Mouse (Mus musculus) heart, adult 2 months (tissue): ENCODE measurements at regions not wholly inside any gene's neighbourhood (a gene's known extent, or its start where the extent isn't known, plus 50 kb on each side); places are given as distances from the start of the nearest gene placed in this dataset.
A peak's percentile ranks its signal among the peaks of the same experiment; 100 is the strongest.

Experiments
- DNase-seq, 2 experiments: peaks; one replicate each; pipeline ENCODE4 v3.0.0; 2021
- H3K27ac ChIP-seq: fragments of 200-600 bp; 2 replicates; pipeline ENCODE4 v1.8.1; 2022
- H3K27me3 ChIP-seq: fragments of 200-500 bp; 2 replicates; pipeline ENCODE4 v1.6.1; 2012; ENCODE audit warnings: mild to moderate bottlenecking, low read length, inconsistent platforms, mixed read lengths; ENCODE audit not compliant: control insufficient read depth, insufficient read depth
- H3K36me3 ChIP-seq: fragments of 200-500 bp; 2 replicates; pipeline ENCODE4 v1.6.1; 2012; ENCODE audit warnings: low read length, inconsistent platforms; ENCODE audit not compliant: control insufficient read depth, insufficient read depth
- H3K4me1 ChIP-seq: fragments of 200-500 bp; 2 replicates; pipeline ENCODE4 v1.6.1; 2011; ENCODE audit warnings: low read length; ENCODE audit not compliant: control insufficient read depth, insufficient read depth
- H3K4me3 ChIP-seq: fragments of 200-600 bp; 2 replicates; pipeline ENCODE4 v1.8.1; 2022
- H3K79me2 ChIP-seq: fragments of 200-500 bp; replicated peaks from 2 replicates; pipeline ENCODE4 v1.6.1; 2012; ENCODE audit warnings: mild to moderate bottlenecking, inconsistent platforms, low read length, moderate library complexity, mixed read lengths; ENCODE audit not compliant: control insufficient read depth, insufficient read depth
- H3K9ac ChIP-seq: fragments of 200-500 bp; 2 replicates; pipeline ENCODE4 v1.6.1; 2012; ENCODE audit warnings: low read depth, mild to moderate bottlenecking, control low read depth, inconsistent platforms, low read length, mixed read lengths
- CTCF ChIP-seq: fragments of 200-600 bp; IDR thresholded peaks from 2 replicates; pipeline ENCODE4 v1.8.1; 2022; ENCODE audit warnings: antibody characterized with exemption, mild to moderate bottlenecking, moderate library complexity
- EP300 ChIP-seq: fragments of 200-500 bp; IDR thresholded peaks from 2 replicates; pipeline ENCODE4 v1.6.1; 2011; ENCODE audit warnings: low read depth, low read length, control low read depth; ENCODE audit not compliant: insufficient read depth
- POLR2A ChIP-seq: fragments of 200-500 bp; IDR thresholded peaks from 2 replicates; pipeline ENCODE4 v1.6.1; 2011; ENCODE audit warnings: mild to moderate bottlenecking, low read depth, low read length, control low read depth; ENCODE audit not compliant: insufficient read depth
- WGBS: fragments of 180-500 bp; shearing (Covaris S2); methylation state at CpG from one replicate; pipeline ENCODE4 v1.1.7; 2018; 5-methylcytosine and 5-hydroxymethylcytosine counted together
- intact Hi-C: fragments of 180-260 bp; cut with DNase I; formaldehyde crosslinking; loops from one replicate; pipeline ENCODE4 v1.15.1; 2025

DNA sequence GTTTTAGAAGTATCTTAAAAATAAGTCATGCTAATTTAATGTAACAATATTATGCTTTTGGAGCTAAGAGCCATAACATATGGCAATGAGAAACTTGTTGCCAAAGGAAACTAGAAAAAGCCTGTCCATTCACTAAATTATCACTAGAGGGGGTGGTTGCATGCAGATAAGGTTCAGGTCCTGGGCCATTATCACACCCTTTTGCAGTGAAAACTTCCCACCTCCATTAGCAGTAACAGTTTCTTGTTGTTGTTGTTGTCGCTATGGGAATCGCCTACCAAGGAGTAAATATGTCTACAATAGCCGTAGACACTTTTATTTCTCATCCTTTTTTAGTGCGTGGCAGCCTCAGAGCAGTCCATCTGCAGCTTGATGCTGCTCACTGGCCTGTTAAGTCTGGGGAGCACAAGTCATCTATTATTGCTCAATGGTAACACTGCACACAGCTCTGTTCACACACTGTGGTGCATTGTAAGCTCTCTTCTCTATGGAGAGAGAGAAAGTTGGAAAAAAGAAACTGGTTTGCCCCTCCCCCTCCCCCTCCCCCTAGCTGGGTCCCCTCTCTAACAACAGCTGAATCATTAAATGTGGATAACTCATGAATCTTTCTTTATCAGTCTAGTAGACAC, 1133.0 kb downstream of the Slc22a22 start:
- H3K79me2 ChIP-seq: no peaks in the 10 kb centered on the region
- 59% methylated on average over 4 of the region's 4 CpGs for WGBS
- no peak overlapping the region for H3K27ac ChIP-seq
- no peak for DNase-seq
- no peaks in the 10 kb centered on the region for H3K36me3 ChIP-seq
- TF ChIP-seq EP300 (no peak), CTCF (peak; percentile 41), POLR2A (no peak)
- no peak overlapping the region for H3K4me3 ChIP-seq
- no peaks in the 10 kb centered on the region for H3K27me3 ChIP-seq
- intact Hi-C loops: loop anchor here (5.0 kb wide), 1 partner anchor 398 kb away; no protein-coding TSS in a partner anchor
- H3K4me1 ChIP-seq: no peaks in the 10 kb centered on the region
- no peak overlapping the region for H3K9ac ChIP-seq

DNA sequence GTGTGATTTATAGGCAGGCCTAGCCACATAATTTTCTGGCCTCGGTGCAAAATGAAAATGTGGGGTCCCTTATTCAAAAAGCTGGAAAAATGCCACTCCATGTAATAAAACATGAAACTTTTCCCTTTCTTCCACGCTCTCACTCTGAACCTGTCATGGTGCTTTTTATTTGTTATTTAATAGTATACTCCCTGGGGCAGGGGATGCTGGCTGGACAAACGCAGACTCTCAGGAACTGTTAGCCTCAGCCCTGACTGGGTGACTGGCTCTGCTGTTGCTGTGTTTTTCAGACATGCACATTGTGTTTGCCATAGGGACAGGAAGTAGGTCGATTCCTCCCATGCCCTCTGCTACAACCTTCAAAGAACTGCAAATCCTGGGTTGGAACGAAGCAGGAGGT, 1139.5 kb downstream of the Slc22a22 start:
- H3K36me3 ChIP-seq: no peaks in the 10 kb centered on the region
- WGBS: 44% methylated on average over 5 of the region's 5 CpGs
- no peak overlapping the region for H3K9ac ChIP-seq
- no peak overlapping the region for H3K4me3 ChIP-seq
- H3K27ac ChIP-seq: no peak overlapping the region
- no peak for DNase-seq
- no peaks in the 10 kb centered on the region for H3K79me2 ChIP-seq
- H3K4me1 ChIP-seq: no peaks in the 10 kb centered on the region
- TF ChIP-seq POLR2A (no peak), EP300 (no peak), CTCF (no peak)
- no peaks in the 10 kb centered on the region for H3K27me3 ChIP-seq
- intact Hi-C loops: loop anchor here (2.0 to 5.0 kb wide), 2 partner anchors 519 to 1171 kb away; no protein-coding TSS in a partner anchor

DNA sequence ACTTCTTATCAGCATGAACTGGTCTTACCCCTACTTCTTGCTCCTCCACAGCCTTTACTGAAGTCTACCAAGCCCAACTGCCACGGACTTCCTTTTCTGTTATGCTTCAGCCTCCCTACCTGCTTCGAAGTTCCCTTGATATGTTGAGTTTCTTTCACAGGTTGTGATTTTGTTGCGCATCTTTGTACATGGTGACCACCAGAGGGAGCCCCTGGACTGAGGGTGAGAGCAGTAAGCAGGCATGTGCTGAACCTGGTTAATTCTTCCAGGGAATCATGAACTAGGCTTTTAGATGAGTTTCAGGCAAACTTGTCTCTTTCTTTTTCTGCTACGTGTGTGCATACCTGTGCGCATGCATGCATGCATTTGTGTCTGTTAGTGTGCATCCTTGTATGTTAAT, 1141.0 kb downstream of the Slc22a22 start:
- 42% methylated on average over 5 of the region's 5 CpGs for WGBS
- H3K4me1 ChIP-seq: no peaks in the 10 kb centered on the region
- H3K36me3 ChIP-seq: no peaks in the 10 kb centered on the region
- intact Hi-C loops: loop anchor here (2.0 to 5.0 kb wide), 2 partner anchors 521 to 1172 kb away; no protein-coding TSS in a partner anchor
- no peaks in the 10 kb centered on the region for H3K27me3 ChIP-seq
- no peak overlapping the region for H3K4me3 ChIP-seq
- TF ChIP-seq POLR2A (no peak), CTCF (peak; percentile 78), EP300 (no peak)
- DNase-seq: peak; percentile 32 to 52
- no peak overlapping the region for H3K9ac ChIP-seq
- H3K79me2 ChIP-seq: no peaks in the 10 kb centered on the region
- no peak overlapping the region for H3K27ac ChIP-seq

- TF ChIP-seq POLR2A (no peak), EP300 (no peak), CTCF (no peak)
- no peaks in the 10 kb centered on the region for H3K27me3 ChIP-seq
- intact Hi-C loops: loop anchor here (5.0 kb wide), 1 partner anchor 522 kb away; no protein-coding TSS in a partner anchor
- no peak overlapping the region for H3K4me3 ChIP-seq
- H3K9ac ChIP-seq: no peak overlapping the region
- no peaks in the 10 kb centered on the region for H3K4me1 ChIP-seq
- H3K79me2 ChIP-seq: no peaks in the 10 kb centered on the region
- WGBS: 79% methylated on average over 2 of the region's 2 CpGs
- H3K36me3 ChIP-seq: no peaks in the 10 kb centered on the region
- DNase-seq: no peak
- no peak overlapping the region for H3K27ac ChIP-seq
These were observed 1142.4 kb downstream of the Slc22a22 start for GRCm38 (mm10) chr15:56335011-56335410.

DNA sequence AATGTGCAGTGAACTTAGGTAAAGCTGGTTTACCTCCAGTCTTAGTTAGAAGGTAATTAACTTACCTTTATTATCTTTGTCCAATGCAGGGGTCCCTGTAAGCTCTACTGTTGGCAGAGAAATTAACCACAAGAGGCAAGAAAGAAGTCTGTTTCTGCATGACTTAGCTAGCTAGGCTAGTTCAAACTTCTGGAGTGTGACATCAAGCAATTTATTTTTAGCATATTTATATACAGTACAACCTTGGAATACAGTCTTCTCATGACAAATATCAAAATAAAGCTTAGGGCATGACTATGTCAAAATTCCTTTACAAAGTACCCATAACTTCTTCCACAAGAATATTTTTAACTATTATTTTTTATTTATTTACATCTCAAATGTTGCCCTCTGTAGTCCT, 1156.9 kb downstream of the Slc22a22 start:
- Histone ChIP-seq H3K27me3 (no peaks in the 10 kb centered on the region), H3K27ac (no peak overlapping the region), H3K9ac (no peak overlapping the region), H3K36me3 (no peaks in the 10 kb centered on the region), H3K79me2 (no peaks in the 10 kb centered on the region), H3K4me3 (no peak overlapping the region), H3K4me1 (no peaks in the 10 kb centered on the region)
- DNase-seq: no peak
- intact Hi-C loops: no loop called here
- TF ChIP-seq POLR2A (no peak), CTCF (no peak), EP300 (no peak)

- intact Hi-C loops: no loop called here
- no peak for TF ChIP-seq EP300
- no peak for TF ChIP-seq CTCF
- TF ChIP-seq POLR2A: no peak
- Histone ChIP-seq H3K79me2 (no peaks in the 10 kb centered on the region), H3K9ac (no peak overlapping the region), H3K27ac (no peak overlapping the region), H3K36me3 (no peaks in the 10 kb centered on the region), H3K4me1 (no peaks in the 10 kb centered on the region), H3K27me3 (no peaks in the 10 kb centered on the region), H3K4me3 (no peak overlapping the region)
- 84% methylated on average over 3 of the region's 3 CpGs for WGBS
- DNase-seq: no peak
These were observed 1182.5 kb downstream of the Slc22a22 start for GRCm38 (mm10) chr15:56294910-56295438.
